Mouse (Mus musculus) limb, embryonic 15.5 days (tissue): ENCODE results near the gene Nmb. TPM values are rescaled to one million over a fixed set of nuclear protein-coding genes. Genes with fewer than 3 reads are reported as not detected.

Source experiments
- ATAC-seq: fragments of 200-750 bp; cut with Nextera tagmentation; 2 replicates; pipeline ENCODE4 v1.8.0; 2017; ENCODE audit warnings: low read depth, moderate TSS enrichment; ENCODE audit not compliant: insufficient number of reproducible peaks, low FRiP score, low TSS enrichment
- H3K27ac ChIP-seq: fragments of 300-500 bp; sonication (generic); 2 replicates; pipeline ENCODE4 v1.5.1; 2015; ENCODE audit warnings: moderate library complexity, mild to moderate bottlenecking, inconsistent platforms
- H3K27me3 ChIP-seq: fragments of 300-500 bp; sonication (generic); 2 replicates; pipeline ENCODE4 v1.6.1; 2015; ENCODE audit warnings: inconsistent platforms
- H3K36me3 ChIP-seq: fragments of 300-500 bp; sonication (generic); 2 replicates; pipeline ENCODE4 v1.6.1; 2015; ENCODE audit warnings: inconsistent platforms
- H3K4me1 ChIP-seq: fragments of 300-500 bp; sonication (generic); 2 replicates; pipeline ENCODE4 v1.6.1; 2015; ENCODE audit warnings: inconsistent platforms
- H3K4me2 ChIP-seq: fragments of 300-500 bp; sonication (generic); 2 replicates; pipeline ENCODE4 v1.6.1; 2015; ENCODE audit warnings: mild to moderate bottlenecking, inconsistent platforms
- H3K4me3 ChIP-seq: fragments of 300-500 bp; sonication (generic); 2 replicates; pipeline ENCODE4 v1.5.1; 2015; ENCODE audit warnings: mild to moderate bottlenecking, inconsistent platforms
- H3K9ac ChIP-seq: fragments of 300-500 bp; sonication (generic); 2 replicates; pipeline ENCODE4 v1.6.1; 2015; ENCODE audit warnings: inconsistent platforms
- H3K9me3 ChIP-seq: fragments of 300-500 bp; sonication (generic); 2 replicates; pipeline ENCODE4 v1.6.1; 2016; ENCODE audit warnings: inconsistent platforms
- WGBS: fragments of 180-500 bp; shearing (Covaris S2); methylation state at CpG from one replicate; pipeline ENCODE4 v1.1.7; 2015; 5-methylcytosine and 5-hydroxymethylcytosine counted together
- polyA plus RNA-seq: library from polyadenylated mRNA; unstranded; fragments of >200 nt; fragmentation: Nextera tagmentation; extraction: Ambion mirVana; gene quantifications from 2 replicates; pipeline ENCODE4 v1.2.1, GENCODE M21; 2015

Nmb gene
- polyA plus RNA-seq, 1 experiment from 2014 or later = 6.6 TPM

DNA sequence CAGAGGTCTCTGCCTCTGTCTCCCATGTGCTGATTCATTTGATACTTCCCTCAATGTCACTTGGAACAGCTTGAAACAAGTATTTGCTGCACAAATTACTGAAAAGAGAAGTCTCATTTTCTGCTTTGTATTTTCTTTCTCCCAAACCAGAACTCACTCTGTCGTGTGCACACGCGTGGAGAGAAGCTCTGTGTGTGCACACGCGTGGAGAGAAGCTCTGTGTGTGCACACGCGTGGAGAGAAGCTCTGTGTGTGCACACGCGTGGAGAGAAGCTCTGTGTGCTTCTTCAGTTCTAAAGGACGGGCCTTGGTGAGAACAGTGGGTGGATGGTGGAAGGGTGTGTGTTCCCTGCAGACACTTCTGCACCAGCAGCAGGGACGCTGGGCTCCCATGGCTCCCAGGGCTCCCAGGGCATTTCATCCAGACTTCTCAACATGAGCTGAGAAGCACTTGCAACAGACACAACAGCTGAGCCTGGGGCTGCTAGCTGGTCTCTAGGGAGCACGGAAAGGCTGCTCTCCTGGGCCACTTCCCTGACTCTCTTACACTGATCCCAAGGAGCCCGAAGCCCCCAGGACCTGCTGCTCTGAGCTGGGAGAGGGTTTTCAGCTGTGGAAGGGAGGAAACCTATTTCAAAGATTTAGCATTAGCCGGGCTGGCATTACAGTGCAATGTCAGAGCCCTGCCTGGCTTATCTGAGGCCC lies 9.9 kb downstream of the Nmb start:
- WGBS = 93% methylated on average over 14 of the region's 14 CpGs
- no peaks in the 10 kb centered on the region for H3K27me3 ChIP-seq
- peaks cover 74% of the 10 kb centered on the region for H3K36me3 ChIP-seq
- no peak for ATAC-seq
- H3K27ac ChIP-seq = no peak overlapping the region
- no peak overlapping the region for H3K9ac ChIP-seq
- H3K4me3 ChIP-seq = no peak overlapping the region
- no peaks in the 10 kb centered on the region for H3K9me3 ChIP-seq
- H3K4me1 ChIP-seq = 0 out of 2 replicates have a peak, but pooled peaks cover 4% of the 10 kb centered on the region
- no peak overlapping the region for H3K4me2 ChIP-seq

DNA sequence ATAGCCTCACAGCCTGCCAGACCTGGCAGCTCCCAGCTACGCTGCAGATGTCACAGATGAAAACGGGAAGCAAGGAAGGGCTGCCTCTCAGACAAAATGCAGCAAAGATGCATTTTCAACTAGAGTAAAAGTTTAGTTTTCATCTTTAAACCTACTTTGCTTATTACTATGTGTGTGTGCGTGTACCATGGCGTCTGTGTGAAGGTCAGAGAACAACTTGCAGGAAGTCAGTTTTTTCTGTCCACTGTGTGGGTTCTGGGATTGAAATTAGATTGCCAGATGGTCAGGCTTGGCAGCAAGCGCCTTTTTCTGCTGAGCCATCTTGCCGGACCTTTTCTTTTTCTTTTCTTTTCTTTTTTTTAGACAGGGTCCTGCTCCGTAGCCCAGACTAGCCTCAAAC lies 10.7 kb downstream of the Nmb start:
- H3K36me3 ChIP-seq = peaks cover 74% of the 10 kb centered on the region
- no peak overlapping the region for H3K27ac ChIP-seq
- no peak overlapping the region for H3K9ac ChIP-seq
- H3K4me3 ChIP-seq = no peak overlapping the region
- H3K4me2 ChIP-seq = no peak overlapping the region
- no peaks in the 10 kb centered on the region for H3K27me3 ChIP-seq
- H3K4me1 ChIP-seq = peaks cover 6% of the 10 kb centered on the region
- 74% methylated on average over 7 of the region's 7 CpGs for WGBS
- H3K9me3 ChIP-seq = no peaks in the 10 kb centered on the region
- no peak for ATAC-seq

DNA sequence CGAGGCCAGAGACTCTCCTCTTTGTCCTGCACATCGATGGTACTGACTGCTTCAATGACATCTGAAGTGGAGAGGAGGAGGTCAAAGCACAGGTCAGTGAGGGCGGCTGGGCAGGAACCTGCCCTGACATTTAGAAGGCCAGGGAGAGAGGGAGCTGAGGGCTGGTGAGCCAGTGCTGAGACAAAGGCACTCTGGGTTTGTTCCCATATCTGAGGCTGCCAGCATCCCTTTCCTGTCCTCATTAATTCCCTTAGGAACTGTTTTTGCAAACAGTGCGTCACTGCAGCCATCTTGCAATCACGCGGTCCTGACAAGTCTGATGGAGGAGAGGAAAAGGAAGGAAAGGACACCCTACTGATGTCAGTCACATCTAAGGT lies 11.1 kb downstream of the Nmb start:
- no peak overlapping the region for H3K4me3 ChIP-seq
- ATAC-seq = no peak
- no peak overlapping the region for H3K27ac ChIP-seq
- no peaks in the 10 kb centered on the region for H3K27me3 ChIP-seq
- H3K9ac ChIP-seq = no peak overlapping the region
- WGBS = 80% methylated on average over 6 of the region's 6 CpGs
- no peaks in the 10 kb centered on the region for H3K9me3 ChIP-seq
- peaks cover 11% of the 10 kb centered on the region for H3K4me1 ChIP-seq
- H3K36me3 ChIP-seq = peaks cover 74% of the 10 kb centered on the region
- H3K4me2 ChIP-seq = no peak overlapping the region

DNA sequence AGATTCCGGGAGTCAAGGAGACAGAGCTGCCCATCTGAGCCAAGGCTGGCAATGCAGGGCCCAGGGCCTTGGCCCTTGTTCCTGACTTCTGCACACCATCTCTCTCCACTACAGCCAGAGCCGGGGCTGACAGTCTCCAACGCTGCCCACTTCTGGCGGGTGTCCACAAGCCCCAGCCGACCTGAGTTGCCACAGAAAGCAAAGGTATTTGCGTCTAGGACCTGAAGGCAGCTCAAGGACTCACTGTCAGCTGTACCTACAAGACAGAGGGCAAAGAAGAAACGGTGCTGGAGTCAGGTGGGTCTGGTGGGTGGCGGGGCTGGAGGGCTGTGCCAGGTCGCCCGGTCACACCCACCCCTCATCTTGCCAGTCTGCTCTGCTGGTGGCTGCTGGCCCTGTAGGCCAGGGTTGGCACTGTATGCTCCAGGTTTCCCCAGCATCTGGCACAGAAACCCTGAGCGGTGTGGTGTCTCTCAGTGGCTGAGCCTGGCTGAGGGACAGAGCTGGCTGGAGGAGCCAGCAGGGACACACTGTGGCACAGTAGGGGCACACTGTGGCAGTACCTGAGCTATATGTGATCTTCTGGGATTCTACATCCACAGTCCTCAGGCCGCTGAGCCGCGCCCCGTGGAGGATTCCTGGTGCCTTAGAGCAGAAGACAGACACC lies 11.7 kb downstream of the Nmb start:
- no peak overlapping the region for H3K4me3 ChIP-seq
- H3K4me1 ChIP-seq = peaks cover 13% of the 10 kb centered on the region
- H3K9me3 ChIP-seq = no peaks in the 10 kb centered on the region
- no peak overlapping the region for H3K9ac ChIP-seq
- H3K27me3 ChIP-seq = no peaks in the 10 kb centered on the region
- H3K27ac ChIP-seq = no peak overlapping the region
- no peak overlapping the region for H3K4me2 ChIP-seq
- peaks cover 70% of the 10 kb centered on the region for H3K36me3 ChIP-seq
- 94% methylated on average over 15 of the region's 15 CpGs for WGBS
- ATAC-seq = no peak

DNA sequence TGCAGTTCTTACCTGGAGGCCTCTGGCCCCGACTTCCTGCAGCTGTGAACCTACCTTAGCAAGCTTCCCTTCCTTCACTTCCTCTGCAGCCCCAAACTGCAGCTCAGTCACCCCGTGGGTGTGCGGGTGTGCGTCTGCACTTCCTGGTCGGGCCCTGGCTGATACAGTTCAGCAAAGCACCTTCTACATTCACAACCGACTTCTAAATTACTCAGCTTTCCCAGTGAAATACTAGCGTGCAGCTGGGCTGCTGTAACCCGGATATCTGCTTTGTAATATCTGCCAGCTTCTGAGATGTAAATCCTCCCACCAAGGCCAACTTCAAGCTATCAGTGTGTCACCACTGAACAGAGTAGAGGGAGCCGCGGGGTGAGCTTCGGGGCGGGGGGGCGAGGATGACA lies 15.0 kb downstream of the Nmb start:
- Histone ChIP-seq H3K27ac (peak overlapping the region; percentile 87), H3K4me3 (no peak overlapping the region), H3K4me1 (peaks cover 13% of the 10 kb centered on the region), H3K36me3 (peaks cover 40% of the 10 kb centered on the region), H3K9me3 (no peaks in the 10 kb centered on the region), H3K4me2 (no peak overlapping the region), H3K27me3 (no peaks in the 10 kb centered on the region), H3K9ac (no peak overlapping the region)
- no peak for ATAC-seq
- WGBS = 74% methylated on average over 13 of the region's 13 CpGs

DNA sequence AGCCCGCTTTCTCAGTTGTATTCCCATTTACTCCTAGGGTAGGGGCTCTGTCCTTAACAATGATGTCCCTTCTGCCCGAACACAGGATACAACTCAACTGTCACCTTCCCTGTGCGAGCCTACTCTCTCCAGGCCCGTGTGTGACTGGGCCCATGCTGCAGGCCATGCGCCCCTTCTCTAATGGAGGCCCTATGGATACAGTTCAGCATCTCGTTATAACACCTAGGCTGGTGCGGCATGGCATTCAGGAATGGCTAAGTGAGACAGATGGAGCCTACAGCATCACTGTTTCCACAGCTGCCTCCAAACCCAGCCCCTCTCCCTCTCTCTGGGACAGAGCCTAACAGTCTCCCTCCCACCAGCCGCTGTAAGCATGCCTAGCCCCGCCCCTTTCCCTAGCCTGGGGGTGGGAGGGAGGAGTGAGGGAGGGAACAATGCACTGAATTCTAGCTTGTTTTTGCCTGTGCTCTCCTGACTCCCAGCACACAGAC lies 15.8 kb downstream of the Nmb start:
- H3K4me1 ChIP-seq = peaks cover 13% of the 10 kb centered on the region
- peaks cover 35% of the 10 kb centered on the region for H3K36me3 ChIP-seq
- no peak overlapping the region for H3K4me3 ChIP-seq
- WGBS = 39% methylated on average over 9 of the region's 9 CpGs
- no peak overlapping the region for H3K4me2 ChIP-seq
- no peak overlapping the region for H3K9ac ChIP-seq
- H3K27me3 ChIP-seq = no peaks in the 10 kb centered on the region
- no peaks in the 10 kb centered on the region for H3K9me3 ChIP-seq
- ATAC-seq = peak; percentile 85
- peak overlapping the region; percentile 87 for H3K27ac ChIP-seq

DNA sequence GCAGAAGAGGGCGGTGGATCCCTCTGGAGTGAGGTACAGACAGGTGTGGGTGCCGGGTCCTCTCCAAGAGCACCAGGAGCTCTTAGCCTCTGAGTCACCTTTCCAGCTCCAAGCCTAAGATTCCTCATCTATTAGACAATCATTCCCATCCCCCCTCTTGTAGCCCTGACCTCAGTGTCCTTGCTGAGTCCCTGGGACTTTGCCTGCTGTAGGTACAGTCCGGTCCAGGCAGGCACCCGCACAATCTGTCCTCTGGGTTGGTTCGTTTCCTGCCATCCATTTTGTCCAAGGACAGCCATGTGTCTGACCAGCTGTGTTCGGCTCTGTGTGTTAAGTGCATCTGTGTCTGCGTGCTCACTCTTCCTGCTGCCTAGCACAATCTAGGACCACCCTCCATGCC lies 16.3 kb downstream of the Nmb start:
- WGBS = 70% methylated on average over 7 of the region's 7 CpGs
- Histone ChIP-seq H3K4me3 (no peak overlapping the region), H3K9me3 (no peaks in the 10 kb centered on the region), H3K27ac (peak overlapping the region; percentile 87), H3K27me3 (no peaks in the 10 kb centered on the region), H3K9ac (no peak overlapping the region), H3K36me3 (peaks cover 31% of the 10 kb centered on the region), H3K4me1 (peaks cover 13% of the 10 kb centered on the region), H3K4me2 (no peak overlapping the region)
- no peak for ATAC-seq

DNA sequence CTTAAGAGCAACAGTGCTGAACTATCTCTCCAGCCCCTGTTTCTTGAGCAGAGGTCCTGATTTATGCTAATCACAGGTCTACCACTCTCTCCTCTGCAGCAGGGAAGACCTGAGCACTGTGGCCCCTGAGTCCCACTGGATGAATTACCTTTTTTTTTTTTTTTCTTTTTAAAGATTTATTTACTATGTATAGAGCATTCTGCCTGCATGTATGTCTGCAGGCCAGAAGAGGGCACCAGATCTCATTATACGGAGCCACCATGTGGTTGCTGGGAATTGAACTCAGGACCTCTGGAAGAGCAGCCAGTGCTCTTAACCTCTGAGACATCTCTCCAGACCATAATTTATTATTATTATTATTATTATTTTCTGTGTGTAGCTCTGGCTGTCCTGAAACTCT lies 19.2 kb downstream of the Nmb start:
- no peak overlapping the region for H3K4me3 ChIP-seq
- no peaks in the 10 kb centered on the region for H3K27me3 ChIP-seq
- peaks cover 1% of the 10 kb centered on the region for H3K36me3 ChIP-seq
- no peak overlapping the region for H3K27ac ChIP-seq
- 28% methylated on average over 1 of the region's 1 CpGs for WGBS
- no peak overlapping the region for H3K9ac ChIP-seq
- no peak for ATAC-seq
- no peak overlapping the region for H3K4me2 ChIP-seq
- peaks cover 21% of the 10 kb centered on the region for H3K4me1 ChIP-seq
- H3K9me3 ChIP-seq = no peaks in the 10 kb centered on the region

DNA sequence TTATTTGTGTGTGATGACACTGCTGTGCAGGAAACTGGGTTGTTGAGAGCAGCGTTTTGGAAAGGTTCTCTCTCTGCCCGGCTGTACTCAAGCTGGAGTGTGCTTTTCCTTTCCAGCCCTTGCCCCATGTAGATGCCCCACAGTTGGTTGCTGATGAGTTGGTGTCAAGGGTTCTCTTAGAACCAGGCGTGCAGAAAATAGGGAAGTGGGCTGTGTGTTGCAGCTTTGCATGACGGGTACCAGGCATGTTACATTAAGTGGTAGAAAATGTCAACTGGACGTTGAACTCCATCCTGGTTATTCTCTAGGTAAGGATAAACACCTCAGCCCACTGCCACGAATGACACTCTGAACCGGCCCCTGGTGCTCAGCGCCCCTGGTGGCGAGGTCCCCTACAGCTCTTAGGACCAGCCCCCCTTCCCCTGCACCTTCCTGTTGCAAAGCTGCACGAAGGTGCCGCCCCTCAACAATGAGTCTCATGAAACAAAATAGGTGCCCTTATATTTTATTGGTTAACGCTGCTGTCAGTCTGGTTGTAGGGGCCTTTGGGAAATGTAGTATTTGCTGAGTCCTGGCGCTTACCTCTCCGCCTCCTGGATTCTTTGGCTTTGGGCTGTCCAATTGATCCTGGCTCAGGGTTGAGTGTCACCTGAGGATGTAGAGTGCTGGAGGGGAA lies 21.9 kb downstream of the Nmb start:
- Histone ChIP-seq H3K4me2 (peak overlapping the region; percentile 36), H3K27me3 (no peaks in the 10 kb centered on the region), H3K4me1 (0 out of 2 replicates have a peak, but pooled peaks cover 8% of the 10 kb centered on the region), H3K4me3 (peak overlapping the region; percentile 4), H3K36me3 (peaks cover 2% of the 10 kb centered on the region), H3K9ac (no peak overlapping the region), H3K27ac (no peak overlapping the region), H3K9me3 (no peaks in the 10 kb centered on the region)
- WGBS = 21% methylated on average over 14 of the region's 14 CpGs
- ATAC-seq = peak; percentile 83

DNA sequence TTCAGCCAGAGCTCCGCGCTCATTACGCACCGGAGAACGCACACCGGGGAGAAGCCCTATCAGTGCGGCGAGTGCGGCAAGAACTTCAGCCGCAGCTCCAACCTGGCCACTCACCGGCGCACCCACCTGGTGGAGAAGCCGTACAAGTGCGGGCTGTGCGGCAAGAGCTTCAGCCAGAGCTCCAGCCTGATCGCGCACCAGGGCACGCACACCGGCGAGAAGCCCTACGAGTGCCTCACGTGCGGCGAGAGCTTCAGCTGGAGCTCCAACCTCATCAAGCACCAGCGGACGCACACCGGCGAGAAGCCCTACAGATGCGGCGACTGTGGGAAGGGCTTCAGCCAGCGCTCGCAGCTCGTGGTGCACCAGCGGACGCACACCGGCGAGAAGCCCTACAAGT lies 29.1 kb downstream of the Nmb start:
- Histone ChIP-seq H3K4me2 (no peak overlapping the region), H3K4me1 (no peaks in the 10 kb centered on the region; the same call in 1 of the 2 replicates), H3K36me3 (peaks cover 63% of the 10 kb centered on the region), H3K4me3 (no peak overlapping the region), H3K9ac (no peak overlapping the region), H3K27ac (no peak overlapping the region), H3K27me3 (no peaks in the 10 kb centered on the region), H3K9me3 (no peaks in the 10 kb centered on the region)
- 55% methylated on average over 37 of the region's 37 CpGs for WGBS
- no peak for ATAC-seq

DNA sequence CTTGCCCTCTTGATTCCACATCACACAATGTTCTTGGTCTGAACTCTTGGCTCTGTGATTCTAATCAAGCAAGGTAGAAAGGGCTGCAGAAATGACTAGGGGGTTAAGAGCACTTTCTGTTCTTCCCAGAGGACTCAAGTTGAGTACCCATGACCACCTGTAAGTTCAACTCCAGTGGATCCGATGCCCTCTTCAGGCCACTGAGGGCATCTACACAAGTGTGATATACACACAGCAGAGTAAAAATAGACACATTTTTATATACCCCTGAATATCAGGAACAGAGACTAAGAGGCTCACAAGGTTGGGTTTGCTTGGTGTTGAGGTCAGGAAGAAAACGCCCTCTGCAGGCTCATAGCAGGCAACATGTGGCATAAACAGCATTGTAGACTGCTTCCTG lies 31.2 kb downstream of the Nmb start:
- no peak for ATAC-seq
- Histone ChIP-seq H3K27me3 (no peaks in the 10 kb centered on the region), H3K36me3 (peaks cover 75% of the 10 kb centered on the region), H3K27ac (no peak overlapping the region), H3K9ac (no peak overlapping the region), H3K9me3 (no peaks in the 10 kb centered on the region), H3K4me1 (no peaks in the 10 kb centered on the region; the same call in 1 of the 2 replicates), H3K4me2 (no peak overlapping the region), H3K4me3 (no peak overlapping the region)
- 93% methylated on average over 2 of the region's 2 CpGs for WGBS

DNA sequence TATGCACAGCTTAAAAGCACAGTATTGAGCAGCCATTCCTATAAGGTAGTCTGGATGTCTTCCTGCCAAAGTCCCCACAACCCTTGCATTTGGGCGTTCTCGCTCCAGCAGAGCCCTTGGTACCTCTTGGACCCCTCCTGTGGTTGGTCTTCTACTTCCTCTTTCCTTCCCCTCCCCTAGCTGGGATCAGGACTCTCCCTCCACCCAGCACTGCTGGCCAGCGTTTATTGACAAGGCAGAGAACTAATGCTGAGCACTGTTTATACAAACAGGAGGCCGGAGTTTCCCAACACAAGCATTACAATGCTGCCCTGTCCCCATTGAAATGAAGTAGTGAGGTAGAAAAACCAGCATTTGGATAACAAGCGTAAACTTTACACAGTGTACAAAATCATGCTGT lies 31.8 kb downstream of the Nmb start:
- Histone ChIP-seq H3K36me3 (peaks cover 77% of the 10 kb centered on the region), H3K27ac (no peak overlapping the region)
- WGBS = 90% methylated on average over 5 of the region's 5 CpGs

More for the DNA sequence above, 31.8 kb downstream of the Nmb start:
- Histone ChIP-seq H3K9me3 (no peaks in the 10 kb centered on the region), H3K27me3 (no peaks in the 10 kb centered on the region), H3K4me3 (no peak overlapping the region), H3K4me1 (no peaks in the 10 kb centered on the region; the same call in 1 of the 2 replicates), H3K9ac (no peak overlapping the region), H3K4me2 (no peak overlapping the region)
- ATAC-seq = no peak
